Mouse (Mus musculus): ENCODE data around the gene Ino80b. TPM values are rescaled to one million over a fixed set of nuclear protein-coding genes. Genes with fewer than 3 reads are reported as not detected.

Ino80b gene
- 20.8 and 21.7 TPM in 2 replicates for polyA plus RNA-seq (2014; fragmentation: Nextera tagmentation; extraction: Ambion mirVana)

GRCm38 (mm10) chr6:83125331-83125730, at the start of gene Ino80b:
TSS of gene Ino80b (minus strand) at chr6:83125431.
- DNase-seq (ENCODE audit: low spot score): no peak
- H3K4me1 ChIP-seq (ENCODE audit: control insufficient read depth, insufficient read depth, low read length): peaks cover 20% of the 10 kb centered on the region
- no peak for ATAC-seq (ENCODE audit: insufficient number of reproducible peaks, low FRiP score, low TSS enrichment, low read depth)
- WGBS: 40% methylated on average over 5 of the region's 5 CpGs
- no peaks in the 10 kb centered on the region; the same call in none of the 2 replicates for H3K36me3 ChIP-seq (ENCODE audit: control insufficient read depth, insufficient read depth, low read length)
- H3K27me3 ChIP-seq (ENCODE audit: control insufficient read depth, insufficient read depth, low read length): no peaks in the 10 kb centered on the region
- H3K4me3 ChIP-seq (ENCODE audit: low read depth, low read length): peak within 1 kb of the TSS; percentile 64
- H3K4me2 ChIP-seq (ENCODE audit: low read depth, severe bottlenecking): peak within 1 kb of the TSS; percentile 48
- H3K9ac ChIP-seq (ENCODE audit: low read length): peak within 1 kb of the TSS; percentile 73
- H3K27ac ChIP-seq (replicated peaks; ENCODE audit: low read depth, low read length): peak within 1 kb of the TSS; percentile 65; the same call in 1 of the 2 replicates
- no peaks in the 10 kb centered on the region for H3K9me3 ChIP-seq (ENCODE audit: control insufficient read depth, low read length)

- no peaks in the 10 kb centered on the region for H3K27me3 ChIP-seq (ENCODE audit: control insufficient read depth, insufficient read depth, low read length)
- no peaks in the 10 kb centered on the region for H3K36me3 ChIP-seq (ENCODE audit: control insufficient read depth, insufficient read depth, low read length)
- DNase-seq (ENCODE audit: low spot score): no peak
- no peak for ATAC-seq (ENCODE audit: insufficient number of reproducible peaks, low FRiP score, low TSS enrichment, low read depth)
- no peak overlapping the region for H3K4me3 ChIP-seq (ENCODE audit: low read depth, low read length)
- no peaks in the 10 kb centered on the region for H3K9me3 ChIP-seq (ENCODE audit: control insufficient read depth, low read length)
- no peak overlapping the region for H3K4me2 ChIP-seq (ENCODE audit: low read depth, severe bottlenecking)
- H3K27ac ChIP-seq (replicated peaks; ENCODE audit: low read depth, low read length): no peak overlapping the region
- H3K4me1 ChIP-seq (ENCODE audit: control insufficient read depth, insufficient read depth, low read length): no peaks in the 10 kb centered on the region
- no peak overlapping the region for H3K9ac ChIP-seq (ENCODE audit: low read length)
- WGBS: 69% methylated on average over 9 of the region's 9 CpGs
Observed at GRCm38 (mm10) chr6:83172240-83172920, 47.1 kb upstream of the Ino80b start.

GRCm38 (mm10) chr6:83171063-83171462, 45.8 kb upstream of the Ino80b start:
- H3K4me1 ChIP-seq (ENCODE audit: control insufficient read depth, insufficient read depth, low read length): peaks cover 9% of the 10 kb centered on the region; the same call in 1 of the 2 replicates
- H3K27ac ChIP-seq (replicated peaks; ENCODE audit: low read depth, low read length): no peak overlapping the region
- H3K36me3 ChIP-seq (ENCODE audit: control insufficient read depth, insufficient read depth, low read length): no peaks in the 10 kb centered on the region
- no peaks in the 10 kb centered on the region for H3K27me3 ChIP-seq (ENCODE audit: control insufficient read depth, insufficient read depth, low read length)
- no peak overlapping the region for H3K4me3 ChIP-seq (ENCODE audit: low read depth, low read length)
- H3K9ac ChIP-seq (ENCODE audit: low read length): no peak overlapping the region
- H3K4me2 ChIP-seq (ENCODE audit: low read depth, severe bottlenecking): no peak overlapping the region
- 82% methylated on average over 5 of the region's 5 CpGs for WGBS
- no peak for DNase-seq (ENCODE audit: low spot score)
- no peak for ATAC-seq (ENCODE audit: insufficient number of reproducible peaks, low FRiP score, low TSS enrichment, low read depth)
- H3K9me3 ChIP-seq (ENCODE audit: control insufficient read depth, low read length): no peaks in the 10 kb centered on the region

- no peak for ATAC-seq (ENCODE audit: insufficient number of reproducible peaks, low FRiP score, low TSS enrichment, low read depth)
- H3K9me3 ChIP-seq (ENCODE audit: control insufficient read depth, low read length): no peaks in the 10 kb centered on the region
- no peak overlapping the region for H3K4me2 ChIP-seq (ENCODE audit: low read depth, severe bottlenecking)
- WGBS: 84% methylated on average over 5 of the region's 5 CpGs
- H3K27ac ChIP-seq (replicated peaks; ENCODE audit: low read depth, low read length): no peak overlapping the region
- no peak for DNase-seq (ENCODE audit: low spot score)
- peaks cover 11% of the 10 kb centered on the region; the same call in 1 of the 2 replicates for H3K4me1 ChIP-seq (ENCODE audit: control insufficient read depth, insufficient read depth, low read length)
- H3K27me3 ChIP-seq (ENCODE audit: control insufficient read depth, insufficient read depth, low read length): no peaks in the 10 kb centered on the region
- no peak overlapping the region for H3K9ac ChIP-seq (ENCODE audit: low read length)
- no peaks in the 10 kb centered on the region for H3K36me3 ChIP-seq (ENCODE audit: control insufficient read depth, insufficient read depth, low read length)
- H3K4me3 ChIP-seq (ENCODE audit: low read depth, low read length): no peak overlapping the region
Observed at GRCm38 (mm10) chr6:83169872-83170271, 44.6 kb upstream of the Ino80b start.

- ATAC-seq (ENCODE audit: insufficient number of reproducible peaks, low FRiP score, low TSS enrichment, low read depth): no peak
- no peak for DNase-seq (ENCODE audit: low spot score)
- 1% methylated on average over 12 of the region's 12 CpGs for WGBS
Observed at GRCm38 (mm10) chr6:83166243-83166630, 41.0 kb upstream of the Ino80b start.

GRCm38 (mm10) chr6:83165607-83166242, 40.5 kb upstream of the Ino80b start, which contains the start of gene Dctn1:
TSS of gene Dctn1 (plus strand) at chr6:83165920.
- DNase-seq (ENCODE audit: low spot score) (peak; percentile 96), ATAC-seq (ENCODE audit: insufficient number of reproducible peaks, low FRiP score, low TSS enrichment, low read depth) (peak; percentile 82; the same call in 1 of the 2 replicates)
- H3K4me2 ChIP-seq (ENCODE audit: low read depth, severe bottlenecking): peak within 1 kb of the TSS; percentile 51
- under 1% methylated on average over 56 of the region's 58 CpGs for WGBS
- H3K9ac ChIP-seq (ENCODE audit: low read length): peak within 1 kb of the TSS; percentile 80
- peaks cover 20% of the 10 kb centered on the region for H3K27me3 ChIP-seq (ENCODE audit: control insufficient read depth, insufficient read depth, low read length)
- H3K9me3 ChIP-seq (ENCODE audit: control insufficient read depth, low read length): no peaks in the 10 kb centered on the region
- no peaks in the 10 kb centered on the region for H3K36me3 ChIP-seq (ENCODE audit: control insufficient read depth, insufficient read depth, low read length)
- H3K4me3 ChIP-seq (ENCODE audit: low read depth, low read length): peak within 1 kb of the TSS; percentile 79
- H3K4me1 ChIP-seq (ENCODE audit: control insufficient read depth, insufficient read depth, low read length): peaks cover 26% of the 10 kb centered on the region
- peak within 1 kb of the TSS; percentile 49; the same call in 1 of the 2 replicates for H3K27ac ChIP-seq (replicated peaks; ENCODE audit: low read depth, low read length)

More at GRCm38 (mm10) chr6:83166243-83166630, 41.0 kb upstream of the Ino80b start:
- Histone ChIP-seq H3K4me3 (ENCODE audit: low read depth, low read length) (peak overlapping the region; percentile 79), H3K4me2 (ENCODE audit: low read depth, severe bottlenecking) (peak overlapping the region; percentile 51), H3K9me3 (ENCODE audit: control insufficient read depth, low read length) (no peaks in the 10 kb centered on the region), H3K27ac (replicated peaks; ENCODE audit: low read depth, low read length) (no peak overlapping the region), H3K27me3 (ENCODE audit: control insufficient read depth, insufficient read depth, low read length) (peaks cover 14% of the 10 kb centered on the region), H3K9ac (ENCODE audit: low read length) (peak overlapping the region; percentile 80), H3K36me3 (ENCODE audit: control insufficient read depth, insufficient read depth, low read length) (no peaks in the 10 kb centered on the region), H3K4me1 (ENCODE audit: control insufficient read depth, insufficient read depth, low read length) (peaks cover 23% of the 10 kb centered on the region)

- H3K27me3 ChIP-seq (ENCODE audit: control insufficient read depth, insufficient read depth, low read length): peaks cover 26% of the 10 kb centered on the region
- no peaks in the 10 kb centered on the region for H3K36me3 ChIP-seq (ENCODE audit: control insufficient read depth, insufficient read depth, low read length)
- H3K9ac ChIP-seq (ENCODE audit: low read length): peak overlapping the region; percentile 80
- ATAC-seq (ENCODE audit: insufficient number of reproducible peaks, low FRiP score, low TSS enrichment, low read depth): 0 out of 2 replicates have a peak, but pooled peaks have one; percentile 6
- no peaks in the 10 kb centered on the region for H3K9me3 ChIP-seq (ENCODE audit: control insufficient read depth, low read length)
- peaks cover 26% of the 10 kb centered on the region for H3K4me1 ChIP-seq (ENCODE audit: control insufficient read depth, insufficient read depth, low read length)
- 6% methylated on average over 6 of the region's 6 CpGs for WGBS
- peak overlapping the region; percentile 51 for H3K4me2 ChIP-seq (ENCODE audit: low read depth, severe bottlenecking)
- no peak for DNase-seq (ENCODE audit: low spot score)
- H3K27ac ChIP-seq (replicated peaks; ENCODE audit: low read depth, low read length): no peak overlapping the region; the same call in 1 of the 2 replicates
- peak overlapping the region; percentile 79 for H3K4me3 ChIP-seq (ENCODE audit: low read depth, low read length)
Observed at GRCm38 (mm10) chr6:83165026-83165606, 39.9 kb upstream of the Ino80b start.

- peak overlapping the region; percentile 50 for H3K4me2 ChIP-seq (ENCODE audit: low read depth, severe bottlenecking)
- H3K4me1 ChIP-seq (ENCODE audit: control insufficient read depth, insufficient read depth, low read length): peaks cover 26% of the 10 kb centered on the region
- no peaks in the 10 kb centered on the region for H3K9me3 ChIP-seq (ENCODE audit: control insufficient read depth, low read length)
- no peak overlapping the region for H3K9ac ChIP-seq (ENCODE audit: low read length)
- peaks cover 26% of the 10 kb centered on the region for H3K27me3 ChIP-seq (ENCODE audit: control insufficient read depth, insufficient read depth, low read length)
- peak overlapping the region; percentile 27 for H3K4me3 ChIP-seq (ENCODE audit: low read depth, low read length)
- DNase-seq (ENCODE audit: low spot score) (peak; percentile 81), ATAC-seq (ENCODE audit: insufficient number of reproducible peaks, low FRiP score, low TSS enrichment, low read depth) (no peak)
- no peak overlapping the region for H3K27ac ChIP-seq (replicated peaks; ENCODE audit: low read depth, low read length)
- no peaks in the 10 kb centered on the region for H3K36me3 ChIP-seq (ENCODE audit: control insufficient read depth, insufficient read depth, low read length)
- WGBS: under 1% methylated on average over 8 of the region's 8 CpGs
Observed at GRCm38 (mm10) chr6:83162701-83163100, 37.5 kb upstream of the Ino80b start.

All from limb, embryonic 11.5 days (tissue).